Mouse (Mus musculus): ENCODE data around the gene St7. TPM values are rescaled to one million over a fixed set of nuclear protein-coding genes. Genes with fewer than 3 reads are reported as not detected.
A peak's percentile ranks its signal among the peaks of the same experiment; 100 is the strongest.

Gene St7
- polyA plus RNA-seq, 1 experiment from 2014 or later, result 32.9 TPM

DNA sequence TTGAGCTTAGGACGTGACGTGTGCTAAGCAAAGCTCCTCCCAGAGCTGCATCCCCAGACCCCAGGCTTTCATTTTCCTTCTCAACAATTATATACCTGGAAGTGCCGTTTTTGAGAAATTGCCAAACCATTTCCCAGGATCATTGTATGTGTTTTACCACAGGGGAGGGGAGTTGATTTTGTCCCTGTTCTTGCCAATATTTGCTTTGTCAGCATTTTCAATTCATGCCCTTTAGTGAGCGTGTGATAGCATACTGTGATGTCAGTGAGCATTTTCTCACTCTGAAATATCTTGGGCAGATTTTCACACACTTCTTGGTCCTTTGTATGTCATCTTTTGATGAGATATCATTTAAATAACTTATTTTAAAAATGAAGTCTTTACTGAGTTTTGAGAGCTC, 65.8 kb downstream of the St7 start:
- ATAC-seq (replicated peaks; ENCODE audit: low FRiP score) (no peak), DNase-seq (ENCODE audit: low spot score) (no peak)
- H3K9ac ChIP-seq (ENCODE audit: low read length), result no peak overlapping the region
- no peak overlapping the region for H3K27ac ChIP-seq (ENCODE audit: low read depth, low read length)
- no peak overlapping the region for H3K4me2 ChIP-seq (ENCODE audit: low read depth, low read length, severe bottlenecking)
- H3K36me3 ChIP-seq (ENCODE audit: control insufficient read depth, insufficient read depth, low read length), result no peaks in the 10 kb centered on the region
- H3K4me3 ChIP-seq (ENCODE audit: low read depth, low read length), result no peak overlapping the region
- H3K27me3 ChIP-seq (ENCODE audit: control insufficient read depth, insufficient read depth, low read length), result no peaks in the 10 kb centered on the region
- no peaks in the 10 kb centered on the region for H3K9me3 ChIP-seq (ENCODE audit: control insufficient read depth, low read length)
- WGBS, result 81% methylated on average over 4 of the region's 4 CpGs
- no peaks in the 10 kb centered on the region for H3K4me1 ChIP-seq (replicated peaks; ENCODE audit: control insufficient read depth, insufficient read depth, low read length)

GRCm38 (mm10) chr6:17763963-17764659, 71.4 kb downstream of the St7 start:
- Histone ChIP-seq H3K9ac (ENCODE audit: low read length) (no peak overlapping the region), H3K27ac (ENCODE audit: low read depth, low read length) (no peak overlapping the region), H3K4me3 (ENCODE audit: low read depth, low read length) (no peak overlapping the region), H3K4me2 (ENCODE audit: low read depth, low read length, severe bottlenecking) (no peak overlapping the region), H3K36me3 (ENCODE audit: control insufficient read depth, insufficient read depth, low read length) (no peaks in the 10 kb centered on the region), H3K9me3 (ENCODE audit: control insufficient read depth, low read length) (no peaks in the 10 kb centered on the region), H3K27me3 (ENCODE audit: control insufficient read depth, insufficient read depth, low read length) (no peaks in the 10 kb centered on the region), H3K4me1 (replicated peaks; ENCODE audit: control insufficient read depth, insufficient read depth, low read length) (no peaks in the 10 kb centered on the region)
- DNase-seq (ENCODE audit: low spot score), result no peak
- ATAC-seq (replicated peaks; ENCODE audit: low FRiP score), result no peak
- 90% methylated on average over 9 of the region's 9 CpGs for WGBS

DNA sequence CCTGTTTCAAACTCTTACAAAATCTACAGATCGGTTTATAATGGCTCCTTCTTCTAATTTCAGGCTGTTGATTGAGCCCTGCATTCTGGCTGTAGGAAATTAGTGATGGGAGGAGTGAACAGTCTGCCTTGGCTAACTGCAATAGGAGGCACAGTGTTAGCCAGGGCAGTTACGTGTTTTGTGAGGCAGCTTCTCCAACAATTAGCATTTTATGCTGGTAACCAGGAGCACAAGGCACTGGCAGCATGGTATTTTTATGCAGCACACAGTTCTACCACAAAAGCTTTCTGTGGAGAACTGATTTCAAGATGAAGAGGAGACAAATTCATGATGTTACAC, 71.9 kb downstream of the St7 start:
- DNase-seq (ENCODE audit: low spot score), result no peak
- Histone ChIP-seq H3K9me3 (ENCODE audit: control insufficient read depth, low read length) (no peaks in the 10 kb centered on the region), H3K27me3 (ENCODE audit: control insufficient read depth, insufficient read depth, low read length) (no peaks in the 10 kb centered on the region), H3K36me3 (ENCODE audit: control insufficient read depth, insufficient read depth, low read length) (no peaks in the 10 kb centered on the region), H3K4me1 (replicated peaks; ENCODE audit: control insufficient read depth, insufficient read depth, low read length) (no peaks in the 10 kb centered on the region), H3K4me2 (ENCODE audit: low read depth, low read length, severe bottlenecking) (no peak overlapping the region), H3K4me3 (ENCODE audit: low read depth, low read length) (no peak overlapping the region), H3K27ac (ENCODE audit: low read depth, low read length) (no peak overlapping the region), H3K9ac (ENCODE audit: low read length) (no peak overlapping the region)
- 73% methylated on average over 2 of the region's 2 CpGs for WGBS
- ATAC-seq (replicated peaks; ENCODE audit: low FRiP score), result no peak

GRCm38 (mm10) chr6:17769972-17770644, 77.4 kb downstream of the St7 start:
- Histone ChIP-seq H3K9me3 (ENCODE audit: control insufficient read depth, low read length) (no peaks in the 10 kb centered on the region), H3K4me1 (replicated peaks; ENCODE audit: control insufficient read depth, insufficient read depth, low read length) (0 out of 2 replicates have a peak, but pooled peaks cover 2% of the 10 kb centered on the region), H3K27me3 (ENCODE audit: control insufficient read depth, insufficient read depth, low read length) (no peaks in the 10 kb centered on the region), H3K36me3 (ENCODE audit: control insufficient read depth, insufficient read depth, low read length) (no peaks in the 10 kb centered on the region), H3K9ac (ENCODE audit: low read length) (no peak overlapping the region), H3K4me3 (ENCODE audit: low read depth, low read length) (no peak overlapping the region), H3K27ac (ENCODE audit: low read depth, low read length) (no peak overlapping the region), H3K4me2 (ENCODE audit: low read depth, low read length, severe bottlenecking) (peak overlapping the region; percentile 8; the same call in 1 of the 2 replicates)
- DNase-seq (ENCODE audit: low spot score) (no peak), ATAC-seq (replicated peaks; ENCODE audit: low FRiP score) (peak; percentile 67; the same call in 1 of the 2 replicates)
- WGBS, result 73% methylated on average over 9 of the region's 9 CpGs

- WGBS, result 25% methylated on average over 8 of the region's 8 CpGs
- no peaks in the 10 kb centered on the region for H3K36me3 ChIP-seq (ENCODE audit: control insufficient read depth, insufficient read depth, low read length)
- no peak overlapping the region for H3K27ac ChIP-seq (ENCODE audit: low read depth, low read length)
- peak overlapping the region; percentile 8; the same call in 1 of the 2 replicates for H3K4me2 ChIP-seq (ENCODE audit: low read depth, low read length, severe bottlenecking)
- H3K27me3 ChIP-seq (ENCODE audit: control insufficient read depth, insufficient read depth, low read length), result no peaks in the 10 kb centered on the region
- no peaks in the 10 kb centered on the region for H3K9me3 ChIP-seq (ENCODE audit: control insufficient read depth, low read length)
- ATAC-seq (replicated peaks; ENCODE audit: low FRiP score) (peak; percentile 69), DNase-seq (ENCODE audit: low spot score) (peak; percentile 55)
- 0 out of 2 replicates have a peak, but pooled peaks cover 2% of the 10 kb centered on the region for H3K4me1 ChIP-seq (replicated peaks; ENCODE audit: control insufficient read depth, insufficient read depth, low read length)
- H3K9ac ChIP-seq (ENCODE audit: low read length), result no peak overlapping the region
- H3K4me3 ChIP-seq (ENCODE audit: low read depth, low read length), result no peak overlapping the region
Observed at GRCm38 (mm10) chr6:17770645-17771345, 78.1 kb downstream of the St7 start.

DNA sequence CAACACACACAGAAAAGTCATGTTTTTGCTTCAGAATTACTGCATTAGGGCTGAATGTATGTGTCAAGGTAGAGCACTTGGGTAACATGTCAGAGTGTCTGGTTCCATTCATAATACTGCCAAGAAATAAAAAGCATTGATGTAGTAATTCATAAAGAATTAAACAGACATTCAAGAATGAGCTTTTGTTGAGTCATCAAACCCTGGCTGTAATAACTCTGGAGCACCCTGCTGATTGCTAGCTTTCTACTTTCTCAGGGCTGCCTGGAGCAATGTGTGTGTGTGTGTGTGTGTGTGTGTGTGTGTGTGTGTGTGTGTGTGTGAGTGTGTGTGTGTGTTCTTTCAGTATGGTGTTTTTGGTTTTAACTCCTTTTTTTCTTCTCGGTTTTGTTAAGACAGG, 78.7 kb downstream of the St7 start:
- Histone ChIP-seq H3K9ac (ENCODE audit: low read length) (no peak overlapping the region), H3K9me3 (ENCODE audit: control insufficient read depth, low read length) (no peaks in the 10 kb centered on the region), H3K27ac (ENCODE audit: low read depth, low read length) (no peak overlapping the region), H3K4me2 (ENCODE audit: low read depth, low read length, severe bottlenecking) (no peak overlapping the region), H3K4me1 (replicated peaks; ENCODE audit: control insufficient read depth, insufficient read depth, low read length) (0 out of 2 replicates have a peak, but pooled peaks cover 2% of the 10 kb centered on the region), H3K27me3 (ENCODE audit: control insufficient read depth, insufficient read depth, low read length) (no peaks in the 10 kb centered on the region), H3K36me3 (ENCODE audit: control insufficient read depth, insufficient read depth, low read length) (no peaks in the 10 kb centered on the region), H3K4me3 (ENCODE audit: low read depth, low read length) (no peak overlapping the region)
- 53% methylated on average over 1 of the region's 1 CpGs for WGBS
- DNase-seq (ENCODE audit: low spot score) (no peak), ATAC-seq (replicated peaks; ENCODE audit: low FRiP score) (0 out of 2 replicates have a peak, but pooled peaks have one; percentile 21)

- no peak overlapping the region for H3K4me2 ChIP-seq (ENCODE audit: low read depth, low read length, severe bottlenecking)
- no peaks in the 10 kb centered on the region for H3K36me3 ChIP-seq (ENCODE audit: control insufficient read depth, insufficient read depth, low read length)
- 0 out of 2 replicates have a peak, but pooled peaks cover 2% of the 10 kb centered on the region for H3K4me1 ChIP-seq (replicated peaks; ENCODE audit: control insufficient read depth, insufficient read depth, low read length)
- no peaks in the 10 kb centered on the region for H3K9me3 ChIP-seq (ENCODE audit: control insufficient read depth, low read length)
- H3K27ac ChIP-seq (ENCODE audit: low read depth, low read length), result no peak overlapping the region
- no peaks in the 10 kb centered on the region for H3K27me3 ChIP-seq (ENCODE audit: control insufficient read depth, insufficient read depth, low read length)
- 93% methylated on average over 3 of the region's 3 CpGs for WGBS
- ATAC-seq (replicated peaks; ENCODE audit: low FRiP score) (no peak), DNase-seq (ENCODE audit: low spot score) (no peak)
- no peak overlapping the region for H3K4me3 ChIP-seq (ENCODE audit: low read depth, low read length)
- H3K9ac ChIP-seq (ENCODE audit: low read length), result no peak overlapping the region
Observed at GRCm38 (mm10) chr6:17772514-17772913, 79.8 kb downstream of the St7 start.

- Histone ChIP-seq H3K9ac (ENCODE audit: low read length) (no peak overlapping the region), H3K9me3 (ENCODE audit: control insufficient read depth, low read length) (no peaks in the 10 kb centered on the region), H3K27me3 (ENCODE audit: control insufficient read depth, insufficient read depth, low read length) (no peaks in the 10 kb centered on the region), H3K27ac (ENCODE audit: low read depth, low read length) (no peak overlapping the region), H3K4me3 (ENCODE audit: low read depth, low read length) (no peak overlapping the region), H3K36me3 (ENCODE audit: control insufficient read depth, insufficient read depth, low read length) (no peaks in the 10 kb centered on the region), H3K4me1 (replicated peaks; ENCODE audit: control insufficient read depth, insufficient read depth, low read length) (no peaks in the 10 kb centered on the region), H3K4me2 (ENCODE audit: low read depth, low read length, severe bottlenecking) (no peak overlapping the region)
- DNase-seq (ENCODE audit: low spot score) (no peak), ATAC-seq (replicated peaks; ENCODE audit: low FRiP score) (no peak)
- WGBS, result 72% methylated on average over 7 of the region's 7 CpGs
Observed at GRCm38 (mm10) chr6:17776041-17776440, 83.3 kb downstream of the St7 start.
